Mouse (Mus musculus) thymus, postnatal 4 days (tissue): ENCODE data around the gene Gm28510.
"Not testable (repeated sequence)": the region's sequence is repeated elsewhere in the genome, so short reads cannot be mapped to it uniquely, and the experiment has no call there.

Source experiments
- DNase-seq: peaks from one replicate; pipeline ENCODE4 v3.0.0; 2021

Gm28510 gene

GRCm38 (mm10) chrY:10412437-10412836, at the start of gene Gm28510:
TSS of gene Gm28510 (plus strand) at chrY:10412737.
- not testable (repeated sequence) for DNase-seq
